Mouse (Mus musculus) lung, adult 2 months (tissue): ENCODE results near the gene Usp35. TPM values are rescaled to one million over a fixed set of nuclear protein-coding genes. Genes with fewer than 3 reads are reported as not detected.

Source experiments
- DNase-seq: peaks from one replicate; pipeline ENCODE4 v3.0.0; 2022
- H3K4me1 ChIP-seq: fragments of 200-500 bp; 2 replicates; pipeline ENCODE4 v1.6.1; 2011; ENCODE audit warnings: low read length; ENCODE audit not compliant: control insufficient read depth, insufficient read depth
- H3K4me3 ChIP-seq: fragments of 200-500 bp; replicated peaks from 2 replicates; pipeline ENCODE3; 2011; ENCODE audit warnings: low read depth, mild to moderate bottlenecking, control low read depth, low read length; ENCODE audit errors: extremely low read depth
- CTCF ChIP-seq: fragments of 200-500 bp; IDR thresholded peaks from 2 replicates; pipeline ENCODE4 v1.5.1; 2011; ENCODE audit warnings: mild to moderate bottlenecking, low read length, control low read depth; ENCODE audit not compliant: insufficient read depth
- POLR2A ChIP-seq: fragments of 200-500 bp; IDR thresholded peaks from 2 replicates; pipeline ENCODE4 v1.6.1; 2011; ENCODE audit warnings: low read depth, mild to moderate bottlenecking, control low read depth, low read length, borderline replicate concordance; ENCODE audit errors: extremely low read depth
- WGBS: fragments of 180-500 bp; shearing (Covaris S2); methylation state at CpG from one replicate; pipeline ENCODE4 v1.1.7; 2018; 5-methylcytosine and 5-hydroxymethylcytosine counted together
- polyA plus RNA-seq: library from polyadenylated mRNA; depleted of rRNA; stranded (reverse); fragments of >200 nt; gene quantifications from 2 replicates; pipeline ENCODE4 v1.2.3, GENCODE M21; 2012; rRNA removed

The Usp35 gene
- 5.3 and 9.2 TPM in 2 replicates for polyA plus RNA-seq

DNA sequence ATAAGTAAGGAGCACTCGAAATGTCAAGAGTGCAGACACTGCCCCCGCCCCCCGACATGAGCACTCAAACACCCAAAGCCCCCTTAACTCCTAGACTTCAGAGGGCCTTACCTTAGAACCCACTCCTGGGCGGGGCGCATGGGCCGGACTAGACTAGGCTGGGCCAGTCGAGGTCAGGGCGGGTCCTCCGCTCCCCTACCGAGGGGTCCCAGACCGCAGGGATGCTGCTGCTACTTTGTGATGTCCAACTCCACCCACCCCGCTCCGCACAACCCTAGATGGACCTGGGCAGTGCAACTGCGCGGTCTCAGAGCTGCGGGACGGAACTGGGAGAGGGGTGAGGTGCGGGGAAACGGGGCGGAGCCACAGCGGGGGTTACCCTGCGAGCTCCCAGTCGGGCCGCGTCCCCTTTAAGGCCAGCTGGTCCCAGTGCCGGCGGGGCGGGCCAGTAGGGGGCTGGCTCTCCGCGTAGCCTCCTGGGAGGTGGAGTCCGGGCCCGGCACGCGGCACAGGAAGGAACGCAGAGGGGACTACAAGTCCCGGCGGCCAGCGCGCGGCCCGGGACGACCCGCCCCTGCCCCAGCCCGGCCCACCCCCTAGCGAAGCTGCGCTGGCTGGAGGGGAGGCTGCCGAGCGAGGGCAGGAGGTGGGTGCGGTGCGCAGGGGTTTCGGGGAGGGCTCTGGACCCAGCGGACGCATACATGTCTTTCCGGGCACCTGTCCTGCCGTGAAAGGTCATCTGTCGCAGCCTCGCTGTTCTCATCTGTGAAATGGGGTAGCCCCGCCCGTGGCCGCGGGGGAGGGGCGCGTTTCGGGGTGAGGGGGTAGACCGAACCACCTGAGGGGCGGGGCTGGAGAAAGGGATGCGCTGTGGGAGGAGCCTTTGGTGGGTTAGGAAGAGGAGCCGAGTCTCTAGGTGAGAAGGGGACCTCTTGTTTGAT, at the start of gene Usp35, which contains the start of gene Kctd21:
TSS of gene Usp35 (minus strand) at position 295 of the 941 bp plus-strand sequence.
TSS of gene Kctd21 (plus strand) at position 602 of the 941 bp plus-strand sequence.
- peak; percentile 85 for DNase-seq
- 1% methylated on average over 68 of the region's 68 CpGs for whole genome bisulfite sequencing

DNA sequence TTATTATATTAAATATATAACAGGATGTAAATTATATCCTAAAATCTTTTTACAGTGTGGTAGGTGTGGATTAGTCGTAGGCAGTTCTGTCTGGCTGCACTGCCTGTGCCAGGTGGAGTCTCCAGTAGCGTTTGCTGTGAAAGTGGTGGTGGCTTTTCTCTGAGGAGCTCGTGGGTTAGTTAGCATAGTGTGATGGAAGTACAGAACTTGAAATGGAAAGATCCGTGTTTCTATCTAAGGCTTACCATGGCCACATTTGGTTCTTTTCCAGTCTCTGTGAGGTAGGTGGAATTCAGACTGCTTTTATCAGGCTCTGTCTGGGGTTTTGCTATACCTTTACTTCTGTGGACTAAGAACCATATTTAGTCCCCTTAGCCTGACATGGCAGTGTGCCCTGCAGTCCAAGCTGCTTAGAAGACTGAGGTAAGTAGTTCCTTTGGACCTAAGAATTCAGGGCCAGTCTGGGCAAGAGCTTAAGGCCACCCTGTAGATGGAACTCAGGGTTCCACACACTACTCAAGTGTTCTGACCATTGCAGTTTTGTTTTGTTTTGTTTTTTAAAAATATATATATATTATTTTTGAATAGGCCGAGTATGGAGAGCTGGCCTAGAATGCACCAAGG, 48.8 kb upstream of the Usp35 start:
- no peak for DNase-seq
- 94% methylated on average over 5 of the region's 5 CpGs for WGBS
- no peak overlapping the region for H3K4me3 ChIP-seq
- H3K4me1 ChIP-seq, result no peaks in the 10 kb centered on the region
- TF ChIP-seq POLR2A, result no peak

More for the DNA sequence above, at the start of gene Usp35, which contains the start of gene Kctd21:
- TF ChIP-seq CTCF, result no peak
- peak; percentile 69; the same call in 1 of the 2 replicates for TF ChIP-seq POLR2A
- Histone ChIP-seq H3K4me1 (peaks cover 4% of the 10 kb centered on the region; the same call in 1 of the 2 replicates), H3K4me3 (peak within 1 kb of the TSS; percentile 99)

DNA sequence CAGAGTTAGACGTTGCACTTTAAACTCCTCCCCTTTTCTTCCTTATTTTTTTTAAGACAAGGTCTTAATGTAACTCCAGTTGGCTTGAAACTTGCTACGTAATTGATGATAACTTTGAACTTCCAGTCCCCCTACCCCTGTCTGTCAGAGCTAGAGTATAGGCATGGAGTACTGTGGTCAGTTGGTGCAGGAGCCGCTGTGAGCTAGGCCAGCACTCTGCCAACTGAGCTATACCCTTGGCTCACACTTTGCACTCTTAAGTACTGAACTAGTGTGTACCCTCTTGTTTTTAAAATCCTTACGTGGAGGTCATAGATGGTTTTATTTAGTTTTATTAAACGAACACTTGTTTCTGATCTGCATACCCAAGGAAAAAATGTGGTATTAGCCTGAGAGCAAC, 47.5 kb upstream of the Usp35 start:
- no peaks in the 10 kb centered on the region for H3K4me1 ChIP-seq
- H3K4me3 ChIP-seq, result no peak overlapping the region
- WGBS, result 87% methylated on average over 5 of the region's 5 CpGs
- DNase-seq, result no peak
- TF ChIP-seq CTCF (no peak), POLR2A (no peak)

DNA sequence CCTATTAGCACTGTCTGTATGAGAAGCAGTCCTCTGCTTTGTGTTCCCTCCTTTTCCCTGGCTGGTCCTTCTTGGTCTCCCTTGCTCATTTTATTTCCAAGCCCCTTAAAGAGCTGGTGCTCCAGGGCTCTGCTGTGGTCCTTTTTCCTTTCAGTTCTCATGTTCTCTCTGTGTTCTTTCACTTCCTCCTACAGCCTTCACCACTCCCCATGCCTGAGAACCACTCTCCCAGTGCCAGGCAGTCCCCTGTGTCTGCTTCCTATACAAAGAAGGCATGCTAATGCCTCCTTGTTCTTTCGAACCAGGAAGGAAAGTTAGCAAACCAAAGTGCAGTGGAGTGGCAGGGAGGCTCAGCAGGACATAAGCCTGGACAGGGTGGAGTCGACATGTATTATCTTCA, 44.1 kb upstream of the Usp35 start:
- no peak for TF ChIP-seq CTCF
- TF ChIP-seq POLR2A, result no peak
- Histone ChIP-seq H3K4me3 (no peak overlapping the region), H3K4me1 (no peaks in the 10 kb centered on the region)
- WGBS, result 70% methylated on average over 2 of the region's 2 CpGs
- DNase-seq, result no peak

DNA sequence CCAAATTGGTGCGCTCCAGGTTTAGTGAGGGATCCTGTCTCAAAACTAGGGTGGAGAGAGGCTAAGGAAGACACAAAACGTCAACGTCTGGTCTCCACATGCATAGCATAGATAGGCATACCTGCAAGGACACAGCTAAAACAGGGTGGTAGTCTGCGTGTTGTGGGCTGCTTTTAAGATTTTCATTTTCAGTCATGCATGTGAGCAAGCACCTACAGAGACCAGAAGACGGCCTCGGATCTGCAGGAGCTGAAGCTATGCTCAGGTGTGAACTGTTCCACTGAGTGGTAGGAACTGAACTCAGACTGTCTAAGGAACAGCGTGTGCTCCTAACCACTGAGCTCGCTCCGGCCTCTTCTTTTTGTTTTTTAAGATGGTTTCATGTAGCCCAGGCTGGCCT, 43.3 kb upstream of the Usp35 start:
- no peaks in the 10 kb centered on the region for H3K4me1 ChIP-seq
- no peak overlapping the region for H3K4me3 ChIP-seq
- TF ChIP-seq CTCF (no peak), POLR2A (no peak)
- WGBS, result 96% methylated on average over 9 of the region's 9 CpGs
- DNase-seq, result no peak

DNA sequence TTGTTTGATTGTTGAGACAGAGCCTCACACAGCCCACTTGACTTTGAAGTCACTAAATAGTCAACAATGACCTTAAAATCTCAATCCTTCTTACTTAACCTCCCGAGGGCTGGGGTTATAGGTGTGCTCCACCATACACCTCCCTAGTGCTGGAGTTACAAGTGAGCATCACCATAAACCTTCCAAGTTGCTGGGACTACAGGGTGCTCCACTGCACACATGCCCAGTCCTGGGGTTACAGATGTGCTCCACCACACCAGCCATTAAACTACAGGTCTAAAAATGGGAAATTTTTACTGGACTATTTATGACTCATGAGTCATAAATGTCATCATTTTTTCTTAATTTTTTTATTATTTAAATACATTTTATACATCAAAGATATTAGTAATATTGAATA, 34.1 kb upstream of the Usp35 start:
- WGBS, result 74% methylated on average over 1 of the region's 1 CpGs
- DNase-seq, result no peak
- no peaks in the 10 kb centered on the region for H3K4me1 ChIP-seq
- TF ChIP-seq POLR2A, result no peak
- no peak for TF ChIP-seq CTCF
- no peak overlapping the region for H3K4me3 ChIP-seq

DNA sequence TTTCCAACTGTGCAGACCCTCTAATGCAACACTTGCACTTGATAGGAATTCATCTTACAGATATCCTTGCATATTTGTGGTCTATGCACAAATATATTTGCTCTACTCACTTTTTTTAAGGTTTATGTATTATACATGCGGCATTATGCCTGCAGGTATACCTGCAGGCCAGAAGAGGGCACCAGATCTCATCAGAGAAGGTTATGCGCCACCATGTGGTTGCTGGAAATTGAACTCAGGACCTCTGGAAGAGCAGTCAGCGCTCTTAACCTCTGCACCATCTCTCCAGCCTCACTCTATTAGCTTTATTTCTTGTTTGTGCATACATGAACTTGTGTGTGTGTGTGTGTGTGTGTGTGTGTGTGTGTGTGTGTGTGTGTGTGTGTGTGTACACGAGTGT, 29.6 kb upstream of the Usp35 start:
- WGBS, result 33% methylated on average over 4 of the region's 4 CpGs
- DNase-seq, result no peak
- peaks cover 5% of the 10 kb centered on the region; the same call in 1 of the 2 replicates for H3K4me1 ChIP-seq
- H3K4me3 ChIP-seq, result no peak overlapping the region
- no peak for TF ChIP-seq POLR2A
- peak; percentile 67 for TF ChIP-seq CTCF

DNA sequence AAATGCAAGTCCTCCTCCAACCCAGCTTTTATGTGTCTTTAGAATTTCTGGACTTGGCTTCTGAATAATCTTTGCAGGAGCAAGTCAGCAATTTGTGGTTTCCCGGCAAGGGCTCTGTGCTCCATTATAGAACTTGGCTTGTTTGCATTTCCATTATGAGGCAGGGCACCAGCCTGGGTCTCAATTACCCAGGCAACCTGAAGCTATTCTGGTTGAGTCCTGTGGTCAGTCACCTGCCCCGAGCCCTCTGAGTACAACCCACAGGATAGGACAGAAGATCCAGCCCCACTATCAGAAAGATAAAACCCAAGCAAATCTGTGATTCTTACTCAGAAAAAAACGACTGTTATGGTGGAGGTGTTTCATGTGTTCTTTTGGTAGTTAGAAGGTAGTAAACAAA, 29.1 kb upstream of the Usp35 start:
- Histone ChIP-seq H3K4me1 (peaks cover 8% of the 10 kb centered on the region; the same call in 1 of the 2 replicates), H3K4me3 (no peak overlapping the region)
- DNase-seq, result no peak
- 48% methylated on average over 3 of the region's 3 CpGs for WGBS
- TF ChIP-seq POLR2A, result no peak
- TF ChIP-seq CTCF, result no peak

DNA sequence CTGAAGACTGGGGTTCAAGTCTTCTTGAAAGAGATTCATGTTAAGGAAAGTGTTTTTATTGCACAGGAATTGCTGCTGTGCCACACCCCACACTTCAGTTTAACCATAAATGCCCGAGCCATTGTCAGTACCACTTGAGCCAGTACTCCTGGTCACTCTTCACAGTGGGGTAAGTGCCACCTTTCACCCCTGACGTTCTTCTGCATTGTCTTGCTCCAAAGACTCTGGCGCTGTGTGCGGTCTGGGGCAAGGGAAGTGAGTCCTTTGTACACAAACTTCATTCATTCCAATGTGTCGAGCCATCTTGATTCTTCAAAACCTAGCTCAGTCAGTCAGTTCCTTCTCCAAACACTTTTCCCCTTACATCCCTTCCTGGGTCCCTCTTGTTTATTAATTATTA, 28.3 kb upstream of the Usp35 start:
- peaks cover 13% of the 10 kb centered on the region for H3K4me1 ChIP-seq
- no peak overlapping the region for H3K4me3 ChIP-seq
- DNase-seq, result no peak
- 60% methylated on average over 5 of the region's 5 CpGs for WGBS
- no peak for TF ChIP-seq CTCF
- no peak for TF ChIP-seq POLR2A

DNA sequence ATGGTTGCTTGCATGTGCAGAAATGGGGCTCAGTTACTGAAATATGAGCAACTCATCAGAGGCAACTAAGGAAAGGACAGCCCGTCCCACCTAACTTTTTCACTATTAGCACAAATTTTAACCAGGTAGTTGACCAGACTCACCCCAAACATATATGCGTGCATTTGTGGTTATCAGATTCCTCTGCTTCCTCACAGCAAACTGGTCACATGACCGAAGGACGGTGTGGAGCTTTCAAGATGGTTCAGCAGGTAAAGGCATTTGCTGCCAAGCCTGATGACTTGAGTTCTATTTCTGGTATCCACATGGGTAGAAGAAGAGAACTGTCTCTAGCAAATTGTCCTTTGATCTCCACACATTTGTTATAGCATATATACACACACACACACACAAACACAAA, 26.5 kb upstream of the Usp35 start:
- no peak overlapping the region for H3K4me3 ChIP-seq
- WGBS, result 81% methylated on average over 4 of the region's 4 CpGs
- TF ChIP-seq CTCF, result no peak
- no peak for TF ChIP-seq POLR2A
- no peak for DNase-seq
- peaks cover 22% of the 10 kb centered on the region for H3K4me1 ChIP-seq
